Mouse (Mus musculus) cerebellum, adult (tissue): ENCODE results near the gene 2010111I01Rik.
A peak's percentile ranks its signal among the peaks of the same experiment; 100 is the strongest.

ENCODE experiments used
- ATAC-seq: cut with Nextera tagmentation; 2 replicates; pipeline ENCODE4 v1.9.2; 2017; ENCODE audit warnings: mild to moderate bottlenecking, moderate library complexity, mixed read lengths; ENCODE audit not compliant: insufficient number of reproducible peaks, low FRiP score, low TSS enrichment

Gene 2010111I01Rik

DNA sequence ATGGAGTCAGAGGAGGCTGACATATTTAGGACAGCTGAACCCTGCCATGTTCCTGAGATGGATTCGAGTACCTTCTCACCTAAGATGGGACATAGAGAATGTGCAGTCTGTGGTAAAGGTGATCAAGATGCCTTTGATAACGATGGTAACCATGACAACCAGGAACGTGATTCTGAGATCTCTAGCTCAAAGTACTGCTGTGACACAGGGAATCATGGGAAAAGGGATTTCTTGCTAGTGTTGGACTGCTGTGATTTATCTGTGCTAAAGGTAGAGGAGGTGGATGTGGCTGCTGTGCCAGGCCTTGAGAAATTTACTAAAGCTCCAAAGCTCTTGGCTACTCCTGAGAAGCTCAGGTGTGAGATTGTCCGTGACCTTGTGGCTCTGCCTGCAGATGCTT lies 50.7 kb downstream of the 2010111I01Rik start:
- no peak for ATAC-seq

GRCm38 (mm10) chr13:63016056-63016455 lies 51.4 kb downstream of the 2010111I01Rik start:
- no peak for ATAC-seq

DNA sequence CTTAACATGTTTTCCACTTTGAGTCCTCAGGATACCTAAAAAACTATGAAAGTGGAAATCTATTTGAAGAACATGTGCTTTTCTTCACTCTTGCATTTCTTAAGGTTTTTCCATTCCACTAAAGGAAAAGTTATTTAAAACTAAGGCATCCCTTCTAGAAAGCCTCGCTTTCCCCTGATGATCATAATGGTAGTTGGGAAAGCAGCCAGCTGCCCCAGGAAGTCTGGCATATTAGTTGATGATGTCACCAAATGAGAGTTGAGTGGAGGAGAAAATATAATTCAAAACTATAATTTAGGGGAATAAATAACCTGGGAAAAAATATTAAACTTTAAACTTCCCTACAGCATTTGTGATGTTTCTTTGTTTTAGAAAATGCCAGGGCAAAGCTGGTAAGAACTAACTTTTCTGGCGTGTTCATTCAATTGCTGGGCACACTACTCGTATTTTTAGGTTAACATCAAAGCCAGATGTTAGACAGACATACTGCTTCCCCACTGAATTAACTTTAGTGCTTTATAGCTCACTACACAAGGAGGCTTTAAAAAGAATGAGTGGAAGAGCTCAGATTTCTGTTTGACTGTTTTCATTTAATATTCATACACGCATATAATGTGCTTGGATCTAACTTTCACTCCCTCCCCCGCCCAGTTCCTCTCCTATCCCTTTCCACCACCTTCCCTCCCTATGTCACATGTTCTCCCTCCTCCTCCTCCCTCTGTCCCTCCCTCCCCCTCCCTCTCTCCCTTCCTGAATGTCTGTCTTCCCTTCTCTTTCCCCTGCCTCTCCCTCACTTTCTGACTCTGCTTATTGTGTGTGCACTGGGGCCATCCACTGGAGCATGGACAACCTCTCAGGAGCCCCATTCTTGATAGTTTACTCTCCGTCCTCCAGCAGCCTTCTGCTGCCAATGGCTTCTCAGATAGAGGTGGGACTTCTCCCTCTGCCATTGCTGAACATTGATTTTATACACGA lies 58.8 kb downstream of the 2010111I01Rik start:
- ATAC-seq = no peak

DNA sequence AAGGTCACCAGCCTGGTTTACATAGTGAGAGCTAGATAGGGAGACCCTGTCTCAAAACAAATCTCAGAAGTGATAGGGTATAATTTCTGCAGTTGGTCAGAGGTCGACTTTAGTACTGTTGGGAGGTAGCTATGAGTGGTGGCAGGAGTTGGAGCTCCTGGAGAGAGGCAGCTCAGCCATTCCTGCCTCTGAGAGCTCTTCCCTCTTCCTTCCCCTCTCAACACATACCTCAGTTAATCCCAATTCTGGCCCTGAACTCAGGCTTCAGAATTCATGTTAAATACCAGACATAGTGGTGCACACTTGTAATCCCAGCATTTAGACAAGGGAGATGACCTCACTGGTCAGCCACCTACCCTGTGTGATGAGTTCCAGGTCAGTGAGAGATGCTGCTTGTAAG lies 65.3 kb downstream of the 2010111I01Rik start:
- ATAC-seq = no peak

- ATAC-seq = no peak
Observed at GRCm38 (mm10) chr13:63031244-63031643, 66.6 kb downstream of the 2010111I01Rik start.

GRCm38 (mm10) chr13:63032304-63032830 lies 67.7 kb downstream of the 2010111I01Rik start:
- no peak for ATAC-seq

DNA sequence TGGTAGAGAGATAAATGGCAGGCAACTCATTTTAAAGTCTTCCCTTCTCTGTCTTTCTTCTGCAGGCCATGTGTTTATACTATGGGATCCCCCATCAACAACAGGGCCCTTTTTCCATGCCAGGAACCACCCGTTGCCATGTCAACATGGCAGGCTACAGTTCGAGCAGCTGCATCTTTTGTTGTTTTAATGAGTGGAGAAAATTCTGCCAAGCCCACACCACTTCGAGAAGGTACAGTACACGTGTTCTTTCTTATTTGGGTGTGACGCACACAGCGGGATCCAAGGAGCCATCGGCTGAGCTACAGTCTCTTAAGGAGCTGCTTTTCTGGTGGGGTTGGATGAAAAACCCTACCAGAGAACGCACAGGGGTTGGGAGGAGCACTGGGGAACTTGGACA lies 68.3 kb downstream of the 2010111I01Rik start:
- ATAC-seq = no peak

DNA sequence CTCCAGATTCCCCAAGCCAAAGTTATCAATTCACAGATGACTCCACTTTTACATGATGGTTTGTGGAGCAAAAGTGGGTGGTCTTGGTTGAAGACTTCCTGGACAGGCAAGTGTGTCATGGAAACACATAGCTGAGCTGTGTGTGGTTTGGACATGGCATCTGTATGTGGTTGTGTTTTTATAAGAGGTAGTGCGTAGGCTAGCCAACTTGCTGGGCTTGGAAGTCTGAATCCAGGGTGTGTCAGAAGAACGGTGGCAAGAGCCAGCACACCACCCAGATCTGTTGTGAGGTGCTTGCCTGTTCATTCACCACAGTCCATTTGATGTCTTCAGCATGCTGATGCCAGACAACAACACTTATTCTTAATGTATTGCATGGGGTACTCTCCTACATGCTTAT lies 68.7 kb downstream of the 2010111I01Rik start:
- no peak for ATAC-seq

GRCm38 (mm10) chr13:63034666-63035065 lies 70.0 kb downstream of the 2010111I01Rik start:
- no peak for ATAC-seq

DNA sequence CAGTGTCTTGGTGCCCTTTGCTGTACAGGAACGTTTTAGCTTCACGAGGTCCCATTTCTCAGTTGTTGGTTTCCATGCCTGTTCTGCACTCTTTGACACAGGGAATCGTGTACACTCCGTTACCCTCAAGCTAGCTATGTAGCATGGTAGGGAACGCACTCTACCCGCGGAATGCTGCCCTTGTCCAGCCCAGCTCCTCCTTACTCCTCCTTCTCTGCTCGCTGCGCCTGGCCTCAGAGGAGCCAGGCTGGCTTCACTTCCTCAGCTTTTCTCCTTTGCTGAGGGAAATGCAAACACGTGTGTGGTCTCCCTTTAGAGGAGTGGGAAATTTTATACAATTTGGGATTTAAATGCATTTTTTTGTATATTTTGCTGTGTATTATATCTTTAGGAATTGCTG lies 73.2 kb downstream of the 2010111I01Rik start:
- ATAC-seq = no peak

DNA sequence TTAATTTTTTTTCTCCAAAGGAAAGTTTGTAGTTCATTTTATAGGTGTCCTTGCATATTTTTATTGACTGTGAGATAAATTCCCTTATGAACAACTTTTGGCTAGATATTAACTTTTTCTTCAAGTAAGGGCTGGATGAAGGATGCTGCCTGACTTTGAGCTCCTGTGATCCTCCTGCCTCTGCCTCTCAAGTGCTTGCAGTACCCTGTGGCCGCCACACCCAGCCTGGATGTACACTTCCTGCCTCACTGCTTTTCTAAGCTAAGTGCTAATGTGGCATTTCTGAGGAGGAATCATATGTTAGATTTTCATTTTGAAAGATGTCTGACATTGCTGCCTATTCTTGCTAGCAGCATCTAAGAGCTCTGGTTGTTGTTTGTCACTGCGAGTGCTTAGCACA lies 73.7 kb downstream of the 2010111I01Rik start:
- ATAC-seq = no peak

- no peak for ATAC-seq
Observed at GRCm38 (mm10) chr13:63038871-63039270, 74.2 kb downstream of the 2010111I01Rik start.

GRCm38 (mm10) chr13:63039326-63039725 lies 74.6 kb downstream of the 2010111I01Rik start:
- ATAC-seq = no peak

- no peak for ATAC-seq
Observed at GRCm38 (mm10) chr13:63039848-63040247, 75.2 kb downstream of the 2010111I01Rik start.

- no peak for ATAC-seq
Observed at GRCm38 (mm10) chr13:63045504-63046205, 81.0 kb downstream of the 2010111I01Rik start.

GRCm38 (mm10) chr13:63046206-63047020 lies 81.7 kb downstream of the 2010111I01Rik start:
- ATAC-seq = peak; percentile 82

DNA sequence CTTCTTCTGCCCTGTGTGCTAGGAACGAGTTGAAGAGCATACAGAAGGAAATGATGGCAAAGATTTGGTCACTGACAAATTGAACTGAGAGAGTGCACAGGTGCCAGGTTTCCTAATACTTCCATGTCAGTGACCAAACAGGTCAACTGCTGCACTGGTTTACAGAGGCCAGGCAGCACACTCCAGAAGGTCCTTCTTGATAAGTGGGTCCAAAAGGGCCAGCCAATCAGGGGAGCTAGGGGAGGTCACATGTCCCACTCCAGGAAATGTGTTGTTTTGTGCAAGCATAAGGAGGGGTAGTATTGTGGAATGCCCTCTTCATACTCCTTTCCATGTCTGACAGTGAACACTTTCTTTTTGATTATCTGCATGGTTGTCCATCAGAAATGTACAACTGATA lies 99.0 kb downstream of the 2010111I01Rik start:
- ATAC-seq = no peak

DNA sequence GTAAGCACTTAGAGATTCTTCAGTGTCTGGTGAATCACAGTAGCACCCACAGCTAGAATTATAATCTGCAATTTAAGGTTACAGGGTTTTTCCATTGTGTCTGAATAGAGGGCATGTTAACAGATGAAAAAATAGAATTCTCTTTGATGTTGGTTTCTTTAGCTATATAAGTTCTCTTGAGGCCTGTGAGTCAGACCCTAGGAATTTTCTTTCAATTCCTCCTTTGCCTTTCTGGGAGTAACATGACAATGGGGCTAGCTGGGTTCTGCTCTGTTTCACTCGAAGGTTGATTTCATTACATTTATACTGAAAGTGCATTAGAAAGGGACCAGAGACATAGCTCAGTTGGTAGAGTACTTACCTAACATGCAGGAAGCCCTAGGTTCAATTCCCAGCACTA lies 101.9 kb downstream of the 2010111I01Rik start:
- ATAC-seq = no peak

DNA sequence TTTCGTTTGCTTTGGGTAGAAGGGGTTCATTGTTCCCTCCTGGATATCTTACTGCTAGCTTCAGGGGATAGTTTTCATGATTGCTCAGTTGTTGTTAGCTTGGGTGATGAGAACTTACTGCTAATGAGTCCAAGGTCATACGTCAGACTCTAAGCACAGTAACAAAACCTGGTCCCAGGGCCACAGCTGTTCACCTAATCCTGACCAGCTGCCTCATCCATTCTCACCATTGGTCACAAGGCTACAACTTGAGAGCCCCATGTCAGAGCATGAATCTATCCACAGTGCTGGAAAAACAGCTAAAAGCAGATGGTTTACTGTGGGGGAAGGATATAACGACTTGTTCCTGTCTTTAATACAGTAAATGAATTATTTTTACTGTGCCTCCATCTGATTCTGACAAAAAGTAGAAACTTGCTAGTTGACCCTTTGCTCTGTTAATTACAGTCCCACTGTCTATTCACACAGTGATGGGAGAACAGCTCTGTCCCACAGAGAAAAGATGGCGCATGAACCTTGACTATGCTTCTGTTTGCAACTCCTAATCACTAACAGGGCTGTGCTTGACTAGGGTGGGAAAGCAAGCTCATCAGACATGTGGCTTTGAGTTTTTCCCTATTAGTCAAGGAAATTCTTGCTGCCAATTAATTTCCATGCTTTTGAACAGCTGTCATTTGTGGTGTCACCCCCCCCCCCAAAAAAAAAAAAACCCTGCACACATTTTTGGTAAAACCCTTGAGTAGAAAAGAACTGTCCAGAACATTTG lies 103.9 kb downstream of the 2010111I01Rik start:
- no peak for ATAC-seq

- no peak for ATAC-seq
Observed at GRCm38 (mm10) chr13:63071874-63072273, 107.2 kb downstream of the 2010111I01Rik start.
